ENCODE assay signal across 18 mouse cellular contexts in genomic region chr13:31439761-31440627, GRCm38 (mm10).
DNase-seq lines count a peak whose midpoint lies in the region; ATAC-seq and TF ChIP-seq lines count a peak whose summit lies in the region.
"Had no signal": no experiment of that assay in that cellular context is flagged by ENCODE, and none has a peak within 500 bp of the region (broad histone marks: within the 10 kb centered on the region; RNA-seq: fewer than 3 reads in every experiment).

No protein-coding gene starts in this region.

- H3K36me3 ChIP-seq in forebrain, postnatal 0 days (ENCODE audit: insufficient read depth), result no peaks in the 10 kb centered on the region
- no peaks in the 10 kb centered on the region for H3K36me3 ChIP-seq in forebrain, embryonic 11.5 days (ENCODE audit: control insufficient read depth, insufficient read depth, low read length)
- no peaks in the 10 kb centered on the region for H3K36me3 ChIP-seq in C2C12 (ENCODE audit: control insufficient read depth, insufficient read depth)
- no peaks in the 10 kb centered on the region for H3K36me3 ChIP-seq in intestine, embryonic 15.5 days
- H3K36me3 ChIP-seq: forebrain, embryonic 10.5 days; heart, embryonic 10.5 days; limb, embryonic 10.5 days had no signal

- H3K27me3 ChIP-seq in forebrain, postnatal 0 days (ENCODE audit: insufficient read depth, low read length), result no peaks in the 10 kb centered on the region
- no peaks in the 10 kb centered on the region for H3K27me3 ChIP-seq in forebrain, embryonic 11.5 days (ENCODE audit: control insufficient read depth, insufficient read depth, low read length)
- H3K27me3 ChIP-seq in C2C12 (ENCODE audit: control insufficient read depth, insufficient read depth, insufficient read length), result no peaks in the 10 kb centered on the region
- H3K27me3 ChIP-seq in intestine, embryonic 15.5 days (replicated peaks), result no peaks in the 10 kb centered on the region
- H3K27me3 ChIP-seq: megakaryocyte, embryonic 14.5 days had no signal

- WGBS in forebrain, postnatal 0 days, result 66% methylated on average over 9 of the region's 9 CpGs
- WGBS in forebrain, embryonic 11.5 days, result 77% methylated on average over 9 of the region's 9 CpGs
- WGBS in intestine, embryonic 15.5 days, result 78% methylated on average over 9 of the region's 9 CpGs

- ATAC-seq in forebrain, postnatal 0 days, result peak; percentile 63; the same call in 1 of the 2 replicates
- no peak for ATAC-seq in forebrain, embryonic 11.5 days (replicated peaks; ENCODE audit: low FRiP score)
- peak; percentile 64 for ATAC-seq in intestine, embryonic 15.5 days
- ATAC-seq: inflammation-experienced regulatory T-cells, adult 6 months; lung, postnatal 0 days had no signal

- H3K79me3 ChIP-seq in C2C12 (ENCODE audit: low read depth), result no peaks in the 10 kb centered on the region

- no peak overlapping the region for H3K4me2 ChIP-seq in forebrain, postnatal 0 days (ENCODE audit: low read depth)
- H3K4me2 ChIP-seq in forebrain, embryonic 11.5 days (ENCODE audit: low read depth, low read length, severe bottlenecking), result no peak overlapping the region
- no peak overlapping the region for H3K4me2 ChIP-seq in intestine, embryonic 15.5 days (replicated peaks)

- no peak overlapping the region for H3K9ac ChIP-seq in forebrain, postnatal 0 days
- H3K9ac ChIP-seq in forebrain, embryonic 11.5 days (ENCODE audit: low read length), result no peak overlapping the region
- no peak overlapping the region for H3K9ac ChIP-seq in intestine, embryonic 15.5 days
- H3K9ac ChIP-seq: liver, embryonic 14.5 days had no signal

- H3K4me3 ChIP-seq in forebrain, postnatal 0 days (ENCODE audit: low read depth, low read length), result no peak overlapping the region
- no peak overlapping the region for H3K4me3 ChIP-seq in forebrain, embryonic 11.5 days (ENCODE audit: low read depth, low read length)
- no peak overlapping the region for H3K4me3 ChIP-seq in C2C12 (ENCODE audit: insufficient read depth, poor library complexity, severe bottlenecking)
- no peak overlapping the region for H3K4me3 ChIP-seq in intestine, embryonic 15.5 days (replicated peaks)
- H3K4me3 ChIP-seq: forebrain, embryonic 10.5 days; heart, embryonic 10.5 days; layer of hippocampus, adult 2 months; limb, embryonic 10.5 days; megakaryocyte, embryonic 14.5 days had no signal

- H3ac ChIP-seq in C2C12 (ENCODE audit: control insufficient read depth, insufficient read length, low read depth), result no peak overlapping the region

- no peak for DNase-seq in forebrain, postnatal 0 days
- no peak for DNase-seq in forebrain, embryonic 11.5 days (ENCODE audit: low spot score)
- peak; percentile 33 to 35 for DNase-seq in cerebellum, adult 18-20 months
- no peak for DNase-seq in right cerebral cortex, postnatal 4 days
- no peak for DNase-seq in gastrocnemius, postnatal 14 days
- DNase-seq in layer of hippocampus, adult 9-10 months (ENCODE audit: low spot score), result no peak
- DNase-seq: heart, postnatal 14 days; thymus, postnatal 25 days had no signal

- no peaks in the 10 kb centered on the region for H3K9me3 ChIP-seq in forebrain, postnatal 0 days (ENCODE audit: low read length)
- H3K9me3 ChIP-seq in forebrain, embryonic 11.5 days (ENCODE audit: control insufficient read depth, low read length), result no peaks in the 10 kb centered on the region
- H3K9me3 ChIP-seq in intestine, embryonic 15.5 days, result no peaks in the 10 kb centered on the region
- H3K9me3 ChIP-seq: forebrain, embryonic 10.5 days; heart, embryonic 10.5 days; limb, embryonic 10.5 days; megakaryocyte, embryonic 14.5 days had no signal

- H3K4me1 ChIP-seq in forebrain, postnatal 0 days (ENCODE audit: insufficient read depth), result no peaks in the 10 kb centered on the region
- no peaks in the 10 kb centered on the region for H3K4me1 ChIP-seq in forebrain, embryonic 11.5 days (replicated peaks; ENCODE audit: control insufficient read depth, insufficient read depth, low read length)
- no peaks in the 10 kb centered on the region for H3K4me1 ChIP-seq in intestine, embryonic 15.5 days (replicated peaks)
- H3K4me1 ChIP-seq: forebrain, embryonic 10.5 days; heart, embryonic 10.5 days; limb, embryonic 10.5 days; megakaryocyte, embryonic 14.5 days had no signal

- intact Hi-C loops in gastrocnemius, postnatal 14 days (cut with DNase I; ENCODE audit: low total_unique reads), result no loop called here

- no peak for TF ChIP-seq CTCF in forebrain, postnatal 0 days (IDR thresholded peaks at IDR 0.05; ENCODE audit: low read depth)
- TF ChIP-seq CTCF in C2C12 (IDR thresholded peaks at IDR 0.05; ENCODE audit: control insufficient read depth, insufficient read depth, insufficient read length), result no peak

- no peak overlapping the region for H3K27ac ChIP-seq in forebrain, postnatal 0 days (ENCODE audit: low read depth, low read length)
- H3K27ac ChIP-seq in forebrain, embryonic 11.5 days (ENCODE audit: low read depth, low read length), result no peak overlapping the region
- no peak overlapping the region for H3K27ac ChIP-seq in intestine, embryonic 15.5 days
- H3K27ac ChIP-seq: forebrain, embryonic 10.5 days; heart, embryonic 10.5 days; layer of hippocampus, adult 2 months; limb, embryonic 10.5 days; liver, embryonic 14.5 days had no signal

- H3K79me2 ChIP-seq in C2C12 (ENCODE audit: control insufficient read depth, insufficient read depth), result no peaks in the 10 kb centered on the region

TF ChIP-seq in C2C12, 6 proteins besides CTCF, POLR2A, EP300 and RAD21:
- TF ChIP-seq FOSL1 (IDR thresholded peaks at IDR 0.05; ENCODE audit: insufficient read depth, low read length, poor library complexity, severe bottlenecking), result no peak
- peak; percentile 33 for TF ChIP-seq MYOD1 (IDR thresholded peaks at IDR 0.05; ENCODE audit: control insufficient read depth, insufficient read length, low read depth)
- peak; percentile 61 for TF ChIP-seq USF1 (IDR thresholded peaks at IDR 0.05; ENCODE audit: low read depth)

Comparison
In these comparisons a context has a peak if more than half of its experiments do, and no peak if none do; other contexts are left out.
1. DNase-seq: peak in cerebellum, adult 18-20 months (2 of 2); none in forebrain, postnatal 0 days (single experiment), forebrain, embryonic 11.5 days (single experiment), right cerebral cortex, postnatal 4 days (single experiment), gastrocnemius, postnatal 14 days (single experiment) and layer of hippocampus, adult 9-10 months (single experiment).